Comparison of ENCODE assay signal across 9 mouse cellular contexts in the genomic region with DNA sequence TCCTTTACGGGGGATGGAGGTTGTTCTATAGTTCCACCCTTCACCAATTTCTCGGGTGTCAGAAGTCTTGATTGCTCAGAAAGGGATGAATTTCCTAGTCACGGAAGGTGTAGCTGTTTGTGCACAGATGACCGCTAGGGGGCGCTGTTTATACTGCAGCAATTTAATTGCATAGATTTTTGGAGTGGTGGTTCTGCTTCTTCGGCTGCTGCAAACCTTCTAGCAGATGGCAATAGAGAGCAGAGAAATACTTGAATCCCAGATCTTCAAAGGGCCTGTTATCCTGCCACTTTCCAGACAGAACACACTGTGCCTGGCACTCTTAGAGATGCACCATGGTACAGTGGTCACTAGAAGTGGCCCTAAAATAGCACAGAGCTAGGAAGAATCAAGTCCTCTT. TPM values are rescaled to one million over a fixed set of nuclear protein-coding genes. Genes with fewer than 3 reads are reported as not detected.
DNase-seq lines count a peak whose midpoint lies in the region; ATAC-seq and TF ChIP-seq lines count a peak whose summit lies in the region.
"Had no signal": no experiment of that assay in that cellular context is flagged by ENCODE, and none has a peak within 500 bp of the region (broad histone marks: within the 10 kb centered on the region; RNA-seq: fewer than 3 reads in every experiment).

No protein-coding gene starts in this region.

- H3K9ac ChIP-seq in lung, embryonic 14.5 days: no peak overlapping the region
- H3K9ac ChIP-seq: limb, embryonic 12.5 days had no signal

- no peak overlapping the region for H3K4me3 ChIP-seq in lung, embryonic 14.5 days (ENCODE audit: low read depth, low read length)
- H3K4me3 ChIP-seq: limb, embryonic 12.5 days had no signal

- CTCF ChIA-PET in Patski (lab: Charles Lee): interaction anchor here (0.6 to 2.0 kb wide), 14 partner anchors 9 to 149 kb away, joined by 3 to 6 read pairs (median 4); no protein-coding TSS in a partner anchor

- no peaks in the 10 kb centered on the region for H3K4me1 ChIP-seq in lung, embryonic 14.5 days (ENCODE audit: insufficient read depth)
- H3K4me1 ChIP-seq: limb, embryonic 12.5 days had no signal

- H3K27ac ChIP-seq in lung, embryonic 14.5 days (ENCODE audit: low read depth): no peak overlapping the region
- H3K27ac ChIP-seq: limb, embryonic 12.5 days had no signal

- ATAC-seq in Patski: no peak
- ATAC-seq in lung, embryonic 14.5 days (ENCODE audit: insufficient read depth): peak; percentile 63

- H3K4me2 ChIP-seq in lung, embryonic 14.5 days: no peak overlapping the region
- H3K4me2 ChIP-seq: limb, embryonic 12.5 days had no signal

- no peaks in the 10 kb centered on the region for H3K27me3 ChIP-seq in Patski
- H3K27me3 ChIP-seq in lung, embryonic 14.5 days (ENCODE audit: insufficient read depth, low read length): no peaks in the 10 kb centered on the region
- H3K27me3 ChIP-seq: limb, embryonic 12.5 days had no signal

- no peaks in the 10 kb centered on the region for H3K9me3 ChIP-seq in lung, embryonic 14.5 days (ENCODE audit: low read depth, low read length)
- H3K9me3 ChIP-seq: limb, embryonic 12.5 days had no signal

- in situ Hi-C loops in Patski (cut with MboI; ENCODE audit: low pct_unique_long_range_greater_than_20kb): loop anchor here (5.0 kb wide), 1 partner anchor 59 kb away; no protein-coding TSS in a partner anchor

- WGBS in lung, embryonic 14.5 days: 9% methylated on average over 6 of the region's 6 CpGs

- POLR2A ChIA-PET in Patski (lab: Charles Lee): interaction anchor here (1.4 kb wide), 1 partner anchor 43 kb away, joined by 3 read pairs; the partner anchor contains the start of gene Herpud1

- no peaks in the 10 kb centered on the region for H3K36me3 ChIP-seq in lung, embryonic 14.5 days (ENCODE audit: insufficient read depth)
- H3K36me3 ChIP-seq: limb, embryonic 12.5 days had no signal

- TF ChIP-seq CTCF in Patski (IDR thresholded peaks at IDR 0.05): no peak
- TF ChIP-seq CTCF in lung, embryonic 14.5 days (IDR thresholded peaks at IDR 0.05; ENCODE audit: low read depth): peak; percentile 91

- peak; percentile 80 for DNase-seq in CD4-positive helper T cell, adult 2 months (ENCODE audit: low read depth, low spot score)
- DNase-seq in Patski (ENCODE audit: low read depth, low spot score): peak; percentile 27
- DNase-seq in cerebellum, adult 9-11 months: peak; percentile 71
- DNase-seq in gastrocnemius, postnatal 10 days: peak; percentile 87
- DNase-seq in kidney, postnatal 4 days: peak; percentile 84 to 87
- peak; percentile 92 for DNase-seq in lung, embryonic 14.5 days
- peak; percentile 71 for DNase-seq in right cerebral cortex, postnatal 25 days
- DNase-seq in yolk sac, embryonic 10.5 days (ENCODE audit: low spot score): peak; percentile 28

RNA-seq across cellular contexts. Expression of gene Slc12a3, which starts 14.3 kb away (rescaled TPM):
- 0.23 TPM for polyA plus RNA-seq in Patski (2021)
- total RNA-seq in gastrocnemius, postnatal 10 days (2021): not detected
- polyA plus RNA-seq in lung, embryonic 14.5 days (2014; fragmentation: Nextera tagmentation; extraction: Ambion mirVana): not detected in 2 replicates
- polyA plus RNA-seq: limb, embryonic 12.5 days had no signal

RNA-seq across cellular contexts. Expression of gene Herpud1, which starts 42.9 kb away (rescaled TPM):
- polyA plus RNA-seq in Patski (2021): 77.7 TPM
- total RNA-seq in gastrocnemius, postnatal 10 days (2021): 10 to 100 TPM; 51.7 to 56.6 TPM
- 97.9 and 111 TPM in 2 replicates for polyA plus RNA-seq in lung, embryonic 14.5 days (2014; fragmentation: Nextera tagmentation; extraction: Ambion mirVana)

Comparison
In these comparisons a context has a peak if more than half of its experiments do, and no peak if none do; other contexts are left out.
1. DNase-seq: peak in every context shown above with its lines; median percentile 92 in lung, embryonic 14.5 days; 87 in gastrocnemius, postnatal 10 days; 86 in kidney, postnatal 4 days; 80 in CD4-positive helper T cell, adult 2 months; 71 in cerebellum, adult 9-11 months; 71 in right cerebral cortex, postnatal 25 days; 28 in yolk sac, embryonic 10.5 days; 27 in Patski.